Mouse (Mus musculus) embryonic fibroblast, embryonic 13.5 days (primary cell): ENCODE data around the gene Ednra. TPM values are rescaled to one million over a fixed set of nuclear protein-coding genes. Genes with fewer than 3 reads are reported as not detected.
"Not testable (repeated sequence)": the region's sequence is repeated elsewhere in the genome, so short reads cannot be mapped to it uniquely, and the experiment has no call there.

ENCODE experiments used
- H3K27ac ChIP-seq: 2 replicates; pipeline ENCODE4 v1.5.1; 2012; ENCODE audit warnings: low read length, control low read depth, inconsistent platforms; ENCODE audit not compliant: insufficient read depth
- H3K4me1 ChIP-seq: 2 replicates; pipeline ENCODE4 v1.6.1; 2011; ENCODE audit warnings: low read length; ENCODE audit not compliant: control insufficient read depth, insufficient read depth
- H3K4me3 ChIP-seq: 2 replicates; pipeline ENCODE4 v1.5.1; 2011; ENCODE audit warnings: mild to moderate bottlenecking, control low read depth, low read length; ENCODE audit not compliant: insufficient read depth
- CTCF ChIP-seq: IDR thresholded peaks from 2 replicates; pipeline ENCODE4 v1.5.1; 2011; ENCODE audit warnings: mild to moderate bottlenecking, control low read depth, low read length, moderate library complexity, borderline replicate concordance; ENCODE audit not compliant: insufficient read depth
- POLR2A ChIP-seq: IDR thresholded peaks from 2 replicates; pipeline ENCODE4 v1.6.1; 2011; ENCODE audit warnings: low read depth, mild to moderate bottlenecking, control low read depth, low read length, moderate library complexity
- polyA plus RNA-seq: library from polyadenylated mRNA; stranded (reverse); fragments of >200 nt; gene quantifications from 2 replicates; pipeline ENCODE4 v1.2.4, GENCODE M21; 2011; ENCODE audit warnings: low read depth; ENCODE audit not compliant: missing spikeins, insufficient read length

The Ednra gene
- polyA plus RNA-seq, 1 experiment, result 36.8 TPM

- H3K4me1 ChIP-seq, result peaks cover 5% of the 10 kb centered on the region
- H3K27ac ChIP-seq, result no peak overlapping the region
- no peak overlapping the region for H3K4me3 ChIP-seq
- TF ChIP-seq POLR2A (no peak), CTCF (no peak)
Measured at GRCm38 (mm10) chr8:77718933-77719332, 5.3 kb downstream of the Ednra start.

- no peak overlapping the region for H3K27ac ChIP-seq
- TF ChIP-seq CTCF, result no peak
- no peak overlapping the region for H3K4me3 ChIP-seq
- H3K4me1 ChIP-seq, result peaks cover 16% of the 10 kb centered on the region
Measured at GRCm38 (mm10) chr8:77717036-77717435, 7.2 kb downstream of the Ednra start.

GRCm38 (mm10) chr8:77714455-77714854 lies 9.8 kb downstream of the Ednra start:
- TF ChIP-seq CTCF (no peak), POLR2A (no peak)
- H3K4me1 ChIP-seq, result peaks cover 18% of the 10 kb centered on the region
- no peak overlapping the region for H3K4me3 ChIP-seq
- 0 out of 2 replicates have a peak overlapping the region, but pooled peaks have one; percentile 10 for H3K27ac ChIP-seq

- Histone ChIP-seq H3K27ac (no peak overlapping the region), H3K4me1 (peaks cover 18% of the 10 kb centered on the region), H3K4me3 (no peak overlapping the region)
- TF ChIP-seq POLR2A (no peak), CTCF (no peak)
Measured at GRCm38 (mm10) chr8:77713688-77714087, 10.6 kb downstream of the Ednra start.

GRCm38 (mm10) chr8:77704768-77705167 lies 19.5 kb downstream of the Ednra start:
- no peak overlapping the region for H3K4me3 ChIP-seq
- no peak for TF ChIP-seq CTCF
- no peak for TF ChIP-seq POLR2A
- no peak overlapping the region for H3K27ac ChIP-seq
- H3K4me1 ChIP-seq, result no peaks in the 10 kb centered on the region

- TF ChIP-seq CTCF, result no peak
- no peak for TF ChIP-seq POLR2A
- H3K4me1 ChIP-seq, result no peaks in the 10 kb centered on the region
- H3K27ac ChIP-seq, result no peak overlapping the region
- H3K4me3 ChIP-seq, result no peak overlapping the region
Measured at GRCm38 (mm10) chr8:77698028-77698427, 26.2 kb downstream of the Ednra start.

- TF ChIP-seq CTCF (no peak), POLR2A (no peak)
- H3K27ac ChIP-seq, result no peak overlapping the region
- H3K4me3 ChIP-seq, result no peak overlapping the region
- no peaks in the 10 kb centered on the region for H3K4me1 ChIP-seq
Measured at GRCm38 (mm10) chr8:77696182-77696581, 28.1 kb downstream of the Ednra start.

- no peak for TF ChIP-seq CTCF
- no peak for TF ChIP-seq POLR2A
- Histone ChIP-seq H3K27ac (no peak overlapping the region), H3K4me3 (no peak overlapping the region), H3K4me1 (no peaks in the 10 kb centered on the region)
Measured at GRCm38 (mm10) chr8:77695486-77696058, 28.7 kb downstream of the Ednra start.

- no peak overlapping the region for H3K4me3 ChIP-seq
- H3K27ac ChIP-seq, result no peak overlapping the region
- H3K4me1 ChIP-seq, result no peaks in the 10 kb centered on the region
- TF ChIP-seq POLR2A (no peak), CTCF (no peak)
Measured at GRCm38 (mm10) chr8:77695070-77695469, 29.2 kb downstream of the Ednra start.

- Histone ChIP-seq H3K4me1 (no peaks in the 10 kb centered on the region), H3K4me3 (no peak overlapping the region), H3K27ac (no peak overlapping the region)
- no peak for TF ChIP-seq CTCF
- no peak for TF ChIP-seq POLR2A
Measured at GRCm38 (mm10) chr8:77694588-77694987, 29.7 kb downstream of the Ednra start.

GRCm38 (mm10) chr8:77689421-77690059 lies 34.7 kb downstream of the Ednra start:
- not testable (repeated sequence) for H3K4me1 ChIP-seq, H3K4me3 ChIP-seq, H3K27ac ChIP-seq
